Mouse (Mus musculus) MEL (cell line): ENCODE results near the gene Gm12166. TPM values are rescaled to one million over a fixed set of nuclear protein-coding genes. Genes with fewer than 3 reads are reported as not detected.

ENCODE experiments used
- DNase-seq: peaks from one replicate; pipeline ENCODE4 v3.0.0; 2011; ENCODE audit warnings: low read depth, low spot score
- H3K27ac ChIP-seq: 2 replicates; pipeline ENCODE4 v1.5.1; 2012; ENCODE audit warnings: low read depth, mild to moderate bottlenecking, control low read depth, low read length, moderate library complexity; ENCODE audit not compliant: control insufficient read depth
- H3K27me3 ChIP-seq, 2 experiments: fragments of 150-350 bp in 1 of 2; sonication (generic) in 1 of 2; 2 replicates each; pipeline ENCODE4 v1.6.1; 2012; ENCODE audit warnings: low read length in 2 of 2, mild to moderate bottlenecking in 2 of 2, improper control_type of control experiment in 1 of 2, moderate library complexity in 1 of 2; ENCODE audit not compliant: insufficient read depth in 2 of 2, control insufficient read depth in 1 of 2
- H3K36me3 ChIP-seq, 2 experiments: 2 replicates each; pipeline ENCODE4 v1.6.1; 2012 to 2014; ENCODE audit warnings: low read length in 2 of 2, improper control_type of control experiment in 1 of 2, inconsistent platforms in 1 of 2, mild to moderate bottlenecking in 1 of 2; ENCODE audit not compliant: insufficient read depth in 2 of 2, control insufficient read depth in 1 of 2
- H3K4me1 ChIP-seq, 2 experiments: fragments of 150-350 bp in 1 of 2; sonication (generic) in 1 of 2; 2 replicates each; pipeline ENCODE4 v1.6.1; 2012; ENCODE audit warnings: low read length in 2 of 2, improper control_type of control experiment in 1 of 2, mild to moderate bottlenecking in 1 of 2; ENCODE audit not compliant: insufficient read depth in 2 of 2, control insufficient read depth in 1 of 2
- H3K4me3 ChIP-seq, 2 experiments: fragments of 150-350 bp in 1 of 2; sonication (generic) in 1 of 2; 2 replicates each; pipeline ENCODE4 v1.5.1; 2012; ENCODE audit warnings: low read depth in 2 of 2, low read length in 2 of 2, mild to moderate bottlenecking in 2 of 2, moderate library complexity in 2 of 2, control low read depth in 1 of 2, improper control_type of control experiment in 1 of 2; ENCODE audit not compliant: control insufficient read depth in 1 of 2, insufficient read depth in 1 of 2
- H3K79me2 ChIP-seq: 2 replicates; pipeline ENCODE4 v1.6.1; 2012; ENCODE audit warnings: mild to moderate bottlenecking, low read length, moderate library complexity; ENCODE audit not compliant: control insufficient read depth, poor library complexity, insufficient read depth
- H3K9ac ChIP-seq: 2 replicates; pipeline ENCODE4 v1.6.1; 2012; ENCODE audit warnings: low read depth, mild to moderate bottlenecking, control low read depth, low read length, moderate library complexity; ENCODE audit not compliant: control insufficient read depth, poor library complexity, severe bottlenecking
- H3K9me3 ChIP-seq: fragments of 150-350 bp; sonication (generic); replicated peaks from 2 replicates; pipeline ENCODE4 v1.6.1; 2012; ENCODE audit warnings: mild to moderate bottlenecking, low read length, improper control_type of control experiment, moderate library complexity; ENCODE audit not compliant: insufficient read depth
- BHLHE40 ChIP-seq: IDR thresholded peaks from 2 replicates; pipeline ENCODE4 v1.6.1; 2012; ENCODE audit warnings: low read depth, mild to moderate bottlenecking, inconsistent platforms, low read length, improper control_type of control experiment, borderline replicate concordance
- CHD1 ChIP-seq: IDR thresholded peaks from 2 replicates; pipeline ENCODE4 v1.6.1; 2012; ENCODE audit warnings: low read depth, mild to moderate bottlenecking, inconsistent platforms, low read length, improper control_type of control experiment
- CHD2 ChIP-seq: IDR thresholded peaks from 2 replicates; pipeline ENCODE4 v1.6.1; 2011; ENCODE audit warnings: low read length, improper control_type of control experiment
- GABPA ChIP-seq: IDR thresholded peaks from 2 replicates; pipeline ENCODE4 v1.6.1; 2012; ENCODE audit warnings: low read depth, mild to moderate bottlenecking, inconsistent platforms, low read length, improper control_type of control experiment, moderate library complexity
- MAFK ChIP-seq: IDR thresholded peaks from 2 replicates; pipeline ENCODE4 v1.6.1; 2011; ENCODE audit warnings: low read depth, mild to moderate bottlenecking, low read length, improper control_type of control experiment, borderline replicate concordance
- MXI1 ChIP-seq: IDR thresholded peaks from 2 replicates; pipeline ENCODE4 v1.6.1; 2011; ENCODE audit warnings: mild to moderate bottlenecking, low read depth, low read length, improper control_type of control experiment
- NELFE ChIP-seq: IDR thresholded peaks from 2 replicates; pipeline ENCODE4 v1.6.1; 2011; ENCODE audit warnings: low read depth, low read length, improper control_type of control experiment
- RAD21 ChIP-seq: IDR thresholded peaks from 2 replicates; pipeline ENCODE4 v1.6.1; 2011; ENCODE audit warnings: mild to moderate bottlenecking, low read depth, low read length, improper control_type of control experiment
- TAL1 ChIP-seq: IDR thresholded peaks from 2 replicates; pipeline ENCODE4 v1.6.1; 2012; ENCODE audit warnings: mild to moderate bottlenecking, inconsistent platforms, low read length, moderate library complexity, mixed read lengths
- UBTF ChIP-seq: IDR thresholded peaks from 2 replicates; pipeline ENCODE4 v1.6.1; 2012; ENCODE audit warnings: low read depth, mild to moderate bottlenecking, inconsistent platforms, low read length, improper control_type of control experiment, moderate library complexity, borderline replicate concordance; ENCODE audit not compliant: insufficient read depth
- ZKSCAN1 ChIP-seq: IDR thresholded peaks from 2 replicates; pipeline ENCODE4 v1.6.1; 2012; ENCODE audit warnings: low read depth, mild to moderate bottlenecking, inconsistent platforms, low read length, improper control_type of control experiment, moderate library complexity
- ZMIZ1 ChIP-seq: IDR thresholded peaks from 2 replicates; pipeline ENCODE4 v1.6.1; 2012; ENCODE audit warnings: low read depth, mild to moderate bottlenecking, inconsistent platforms, low read length, improper control_type of control experiment, moderate library complexity
- polyA plus RNA-seq, 2 experiments: library from polyadenylated mRNA; stranded (reverse) in 1 of 2; unstranded in 1 of 2; fragments of >175 nt in 1 of 2; fragments of >200 nt in 1 of 2; gene quantifications; 2 replicates each; pipeline versions ENCODE4 v1.2.1 to v1.2.4; 2012; ENCODE audit warnings: low replicate concordance in 2 of 2, low read depth in 1 of 2; ENCODE audit not compliant: insufficient read length in 2 of 2, insufficient read depth in 1 of 2, missing spikeins in 1 of 2
- total RNA-seq: library from RNA; depleted of rRNA; stranded (reverse); fragments of 300-350 nt; gene quantifications from 2 replicates; pipeline ENCODE4 v1.2.3, GENCODE M21; 2012

Gm12166 gene
- total and polyA plus RNA-seq, 3 experiments = 4.1 to 6.8 TPM; not detected in 1

DNA sequence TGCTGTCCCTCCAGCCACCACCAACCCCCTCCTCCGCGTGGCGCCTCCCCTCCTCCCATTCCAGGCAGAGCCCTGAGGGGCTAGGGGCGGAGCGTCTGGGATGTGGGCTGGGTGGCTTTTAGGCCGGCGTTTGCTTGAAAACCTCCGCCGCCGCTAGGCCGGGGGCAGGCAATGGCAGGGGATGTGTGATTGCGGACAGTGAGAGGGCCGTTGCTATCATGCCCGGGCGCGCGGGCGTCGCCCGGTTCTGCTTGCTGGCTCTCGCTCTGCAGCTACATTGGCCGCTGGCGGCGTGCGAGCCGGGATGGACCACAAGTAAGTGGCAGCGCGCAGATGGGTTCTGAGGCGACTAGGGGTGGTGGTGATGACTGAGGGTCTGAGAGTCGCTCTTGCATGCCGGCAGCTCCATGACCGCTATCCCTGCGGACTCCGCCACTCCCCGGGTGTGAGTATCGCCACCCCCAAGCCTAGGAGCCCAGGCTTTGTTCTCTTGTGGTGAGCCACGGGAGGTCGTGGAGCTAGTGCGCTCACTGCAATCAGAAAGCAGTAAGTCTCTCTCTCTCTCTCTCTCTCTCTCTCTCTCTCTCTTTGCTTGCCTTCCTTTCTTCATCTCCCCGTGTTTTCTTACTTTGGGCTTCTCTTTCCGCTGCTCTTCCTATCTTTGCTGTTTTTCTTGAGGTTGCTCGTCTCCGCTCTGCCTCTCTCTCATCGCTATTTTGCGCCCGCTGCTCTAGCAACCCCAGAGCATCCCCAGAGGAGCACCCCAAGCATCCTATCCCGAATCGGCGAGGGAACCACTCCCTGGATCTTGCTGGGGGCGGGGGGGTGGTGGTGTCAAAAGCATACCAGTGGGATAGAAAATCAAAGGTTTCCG, 4.0 kb upstream of the Gm12166 start, which contains the start of gene Adam19:
TSS of gene Adam19 (plus strand) at position 97 of the 874 bp plus-strand sequence.
- TF ChIP-seq UBTF (no peak), ZKSCAN1 (no peak), RAD21 (no peak), NELFE (no peak), BHLHE40 (no peak), TAL1 (no peak), CHD1 (no peak)
- Histone ChIP-seq H3K36me3 (no peaks in the 10 kb centered on the region), H3K4me3 (no peak within 1 kb of the TSS), H3K9me3 (no peaks in the 10 kb centered on the region), H3K9ac (no peak within 1 kb of the TSS), H3K4me1 (no peaks in the 10 kb centered on the region), H3K27ac (no peak within 1 kb of the TSS), H3K27me3 (no peaks in the 10 kb centered on the region), H3K79me2 (no peaks in the 10 kb centered on the region)
- no peak for DNase-seq

DNA sequence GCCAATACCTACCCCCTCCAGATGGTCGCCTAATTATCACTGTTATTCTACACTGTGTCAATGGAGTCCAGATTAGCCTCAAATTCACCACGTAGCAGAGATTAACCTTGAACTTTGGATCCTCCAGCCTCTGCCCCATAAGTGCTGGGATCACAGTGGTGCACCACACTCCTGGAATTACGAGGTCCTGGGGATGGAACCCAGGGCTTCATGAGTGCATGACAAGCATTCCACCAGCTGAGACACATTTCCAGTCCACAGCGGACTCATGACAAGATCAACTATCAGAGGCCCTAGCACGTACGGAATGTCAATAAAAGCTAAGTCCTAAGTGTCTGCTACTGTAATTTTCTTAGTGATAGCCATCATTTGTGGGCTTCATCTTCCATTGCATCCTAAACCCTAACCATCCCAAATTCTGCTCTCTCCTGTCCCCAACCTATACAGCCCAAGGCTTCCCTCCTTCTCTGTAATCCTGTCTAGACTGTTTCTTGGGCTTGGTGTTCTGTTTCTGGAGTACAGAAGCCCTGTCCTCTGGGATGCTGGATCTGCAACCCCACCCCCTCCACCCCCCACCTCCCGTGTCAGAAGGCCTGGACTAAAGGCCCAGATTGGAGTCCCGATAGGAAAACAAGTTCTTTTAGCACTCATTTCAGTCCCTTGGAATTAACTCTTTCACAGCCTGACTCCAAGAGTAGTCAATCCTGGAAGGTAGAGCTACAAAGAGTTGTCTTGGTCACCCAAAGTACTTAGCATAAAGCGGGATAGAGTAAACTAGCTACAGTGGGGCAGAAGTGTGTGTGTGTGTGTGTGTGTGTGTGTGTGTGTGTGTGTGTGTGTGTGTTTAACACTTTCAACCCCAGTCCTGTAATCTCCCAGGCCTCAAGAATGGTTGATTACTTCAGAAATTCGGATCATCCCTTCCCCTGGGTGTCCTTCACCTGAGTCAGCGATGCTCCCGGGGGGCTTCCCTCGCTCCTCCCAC, 3.1 kb upstream of the Gm12166 start:
- no peaks in the 10 kb centered on the region for H3K27me3 ChIP-seq
- H3K9me3 ChIP-seq = no peaks in the 10 kb centered on the region
- H3K9ac ChIP-seq = no peak overlapping the region
- no peak for DNase-seq
- no peak overlapping the region for H3K27ac ChIP-seq
- TF ChIP-seq CHD2 = no peak
- no peak for TF ChIP-seq ZMIZ1
- no peak for TF ChIP-seq CHD1
- TF ChIP-seq MAFK = no peak
- TF ChIP-seq TAL1 = no peak
- TF ChIP-seq GABPA = no peak
- TF ChIP-seq MXI1 = no peak
- TF ChIP-seq RAD21 = no peak
- H3K79me2 ChIP-seq = no peaks in the 10 kb centered on the region
- H3K4me3 ChIP-seq = no peak overlapping the region
- H3K36me3 ChIP-seq = no peaks in the 10 kb centered on the region
- H3K4me1 ChIP-seq = no peaks in the 10 kb centered on the region
